Mouse (Mus musculus): Measurements from ENCODE around the gene Sln. TPM values are rescaled to one million over a fixed set of nuclear protein-coding genes. Genes with fewer than 3 reads are reported as not detected.

The Sln gene
- polyA plus RNA-seq (2016; fragmentation: Nextera tagmentation; extraction: Ambion mirVana), result 9.4 and 13.7 TPM in 2 replicates

DNA sequence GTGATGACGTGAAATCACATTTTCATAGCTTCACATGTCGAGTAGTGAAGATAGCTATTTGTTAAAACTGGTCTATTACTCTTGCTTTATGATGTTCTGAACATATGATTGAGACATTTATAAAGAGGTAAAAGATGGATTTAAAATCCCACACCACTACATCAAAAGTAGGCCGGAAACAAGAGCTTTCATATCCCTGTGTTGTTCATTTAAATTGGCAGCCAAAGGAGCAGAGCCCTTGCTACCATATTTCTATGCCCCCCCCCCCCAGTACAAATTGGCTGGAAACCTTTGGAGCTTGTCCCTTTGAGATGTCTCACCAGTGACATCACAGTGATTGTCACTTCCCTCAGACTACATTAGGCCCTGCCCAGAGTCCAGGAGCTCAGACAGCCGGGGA lies at the start of gene Sln:
Gene Sln (plus strand): TSS at position 301 of the 400 bp plus-strand sequence.
- Histone ChIP-seq H3K4me1 (replicated peaks) (no peaks in the 10 kb centered on the region), H3K9ac (no peak within 1 kb of the TSS), H3K9me3 (replicated peaks) (no peaks in the 10 kb centered on the region), H3K36me3 (no peaks in the 10 kb centered on the region), H3K4me2 (no peak within 1 kb of the TSS), H3K27ac (ENCODE audit: poor library complexity, severe bottlenecking) (no peak within 1 kb of the TSS), H3K27me3 (replicated peaks) (peaks cover 17% of the 10 kb centered on the region; the same call in 1 of the 2 replicates), H3K4me3 (no peak within 1 kb of the TSS)
- ATAC-seq (ENCODE audit: insufficient number of reproducible peaks, low FRiP score), result no peak
- 63% methylated on average over 4 of the region's 4 CpGs for WGBS

GRCm38 (mm10) chr9:53802921-53803320 lies 47.0 kb upstream of the Sln start:
- ATAC-seq (ENCODE audit: insufficient number of reproducible peaks, low FRiP score), result no peak
- no peaks in the 10 kb centered on the region for H3K4me1 ChIP-seq (replicated peaks)
- no peak overlapping the region for H3K27ac ChIP-seq (ENCODE audit: poor library complexity, severe bottlenecking)
- no peak overlapping the region for H3K4me2 ChIP-seq
- no peak overlapping the region for H3K4me3 ChIP-seq
- no peaks in the 10 kb centered on the region for H3K36me3 ChIP-seq
- 93% methylated on average over 7 of the region's 7 CpGs for WGBS
- no peaks in the 10 kb centered on the region; the same call in 1 of the 2 replicates for H3K27me3 ChIP-seq (replicated peaks)
- H3K9me3 ChIP-seq (replicated peaks), result no peaks in the 10 kb centered on the region
- H3K9ac ChIP-seq, result no peak overlapping the region

GRCm38 (mm10) chr9:53806496-53807086 lies 43.4 kb upstream of the Sln start:
- no peak overlapping the region for H3K27ac ChIP-seq (ENCODE audit: poor library complexity, severe bottlenecking)
- no peaks in the 10 kb centered on the region for H3K9me3 ChIP-seq (replicated peaks)
- no peak overlapping the region for H3K4me3 ChIP-seq
- H3K9ac ChIP-seq, result no peak overlapping the region
- no peaks in the 10 kb centered on the region for H3K36me3 ChIP-seq
- 15% methylated on average over 7 of the region's 7 CpGs for WGBS
- H3K4me2 ChIP-seq, result no peak overlapping the region
- H3K27me3 ChIP-seq (replicated peaks), result no peaks in the 10 kb centered on the region; the same call in 1 of the 2 replicates
- H3K4me1 ChIP-seq (replicated peaks), result no peaks in the 10 kb centered on the region
- ATAC-seq (ENCODE audit: insufficient number of reproducible peaks, low FRiP score), result no peak

- H3K4me2 ChIP-seq, result no peak overlapping the region
- no peaks in the 10 kb centered on the region for H3K36me3 ChIP-seq
- H3K27me3 ChIP-seq (replicated peaks), result no peaks in the 10 kb centered on the region
- no peak overlapping the region for H3K9ac ChIP-seq
- no peak overlapping the region for H3K27ac ChIP-seq (ENCODE audit: poor library complexity, severe bottlenecking)
- no peaks in the 10 kb centered on the region for H3K9me3 ChIP-seq (replicated peaks)
- no peaks in the 10 kb centered on the region for H3K4me1 ChIP-seq (replicated peaks)
- ATAC-seq (ENCODE audit: insufficient number of reproducible peaks, low FRiP score), result no peak
- H3K4me3 ChIP-seq, result no peak overlapping the region
- WGBS, result 89% methylated on average over 6 of the region's 6 CpGs
Observed at GRCm38 (mm10) chr9:53813418-53813817, 36.5 kb upstream of the Sln start.

DNA sequence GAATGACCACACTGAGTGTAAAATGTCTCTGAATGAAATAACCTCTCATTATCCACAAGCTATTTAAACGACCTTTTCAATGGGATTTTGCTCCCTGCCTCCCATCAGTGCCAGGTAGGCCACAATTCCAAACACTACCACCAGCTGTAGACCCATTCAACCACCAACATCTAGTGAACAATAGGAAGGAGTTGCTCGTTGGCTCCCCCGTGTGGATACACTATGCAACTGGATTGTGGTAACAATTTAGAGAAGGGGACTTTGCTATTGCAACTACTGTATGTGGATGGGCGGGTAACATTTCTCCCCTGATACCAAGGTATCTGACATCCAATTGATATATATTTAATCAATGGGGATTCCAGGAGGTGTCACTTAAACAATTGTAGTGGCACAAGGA lies 31.2 kb upstream of the Sln start:
- ATAC-seq (ENCODE audit: insufficient number of reproducible peaks, low FRiP score), result no peak
- H3K36me3 ChIP-seq, result no peaks in the 10 kb centered on the region
- no peak overlapping the region for H3K4me2 ChIP-seq
- WGBS, result 28% methylated on average over 4 of the region's 4 CpGs
- no peaks in the 10 kb centered on the region for H3K4me1 ChIP-seq (replicated peaks)
- no peaks in the 10 kb centered on the region for H3K27me3 ChIP-seq (replicated peaks)
- no peaks in the 10 kb centered on the region for H3K9me3 ChIP-seq (replicated peaks)
- H3K4me3 ChIP-seq, result no peak overlapping the region
- H3K27ac ChIP-seq (ENCODE audit: poor library complexity, severe bottlenecking), result no peak overlapping the region
- H3K9ac ChIP-seq, result no peak overlapping the region

DNA sequence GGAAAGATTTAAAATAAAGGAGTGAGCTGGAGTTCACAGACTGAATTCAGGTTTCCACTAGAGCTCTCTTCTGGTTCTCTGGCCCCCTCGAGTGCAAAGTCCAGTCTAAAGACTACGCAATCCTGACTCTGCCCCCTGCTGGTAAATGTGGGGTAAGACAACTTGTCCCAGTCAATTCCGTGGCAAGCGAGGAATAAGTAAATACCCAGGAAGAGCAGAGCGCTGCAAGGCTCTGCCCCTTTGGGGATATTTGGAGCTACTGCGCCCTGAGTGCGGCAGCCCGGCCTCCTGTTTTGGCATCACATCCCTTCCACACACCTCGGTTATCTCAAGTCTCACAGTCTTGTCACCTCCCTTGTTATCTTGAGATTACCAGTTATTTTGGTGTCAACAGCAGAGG lies 24.6 kb upstream of the Sln start:
- WGBS, result 4% methylated on average over 9 of the region's 9 CpGs

DNA sequence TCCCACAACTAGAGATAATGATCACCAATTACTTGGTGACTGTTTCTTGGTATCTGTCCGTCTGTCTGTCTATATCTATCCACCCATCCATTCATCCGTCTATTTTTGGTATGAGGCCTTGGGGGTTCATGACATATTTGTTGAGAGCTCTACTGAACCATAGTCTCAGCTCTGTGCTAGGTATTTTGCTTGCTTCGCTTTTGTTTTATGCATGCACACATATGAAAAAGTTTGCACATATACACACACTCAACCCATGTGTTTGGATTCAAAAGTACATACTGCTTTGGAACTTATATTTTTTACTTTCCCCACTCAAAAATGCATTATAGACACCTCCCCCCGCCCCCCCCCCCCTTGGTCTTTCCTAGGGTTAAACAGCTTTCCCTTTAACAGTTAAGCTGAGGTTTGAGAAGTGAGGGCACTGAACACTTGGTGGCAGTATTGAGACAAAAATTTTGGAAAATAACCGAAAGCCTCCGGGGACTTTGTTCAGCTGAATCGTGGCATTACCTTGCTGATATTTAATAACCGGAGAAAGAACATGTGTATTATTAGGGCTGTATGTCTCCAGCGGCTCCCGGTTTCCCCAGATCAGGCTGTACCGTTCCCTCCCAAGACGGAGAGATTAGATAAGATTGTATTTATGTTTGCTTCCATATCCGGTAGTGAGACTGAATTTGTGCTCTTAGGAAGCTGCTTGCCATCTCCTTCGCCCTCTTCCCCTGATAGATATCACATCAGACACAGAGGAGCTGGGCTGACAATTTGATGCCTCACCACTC lies 20.7 kb upstream of the Sln start:
- no peak overlapping the region for H3K27ac ChIP-seq (ENCODE audit: poor library complexity, severe bottlenecking)
- ATAC-seq (ENCODE audit: insufficient number of reproducible peaks, low FRiP score), result no peak

More for the DNA sequence above, 24.6 kb upstream of the Sln start:
- peak overlapping the region; percentile 15; the same call in 1 of the 2 replicates for H3K4me2 ChIP-seq
- no peak overlapping the region for H3K27ac ChIP-seq (ENCODE audit: poor library complexity, severe bottlenecking)
- H3K36me3 ChIP-seq, result no peaks in the 10 kb centered on the region
- ATAC-seq (ENCODE audit: insufficient number of reproducible peaks, low FRiP score), result no peak
- H3K4me3 ChIP-seq, result no peak overlapping the region
- no peaks in the 10 kb centered on the region for H3K9me3 ChIP-seq (replicated peaks)
- H3K9ac ChIP-seq, result no peak overlapping the region; the same call in 1 of the 2 replicates
- H3K27me3 ChIP-seq (replicated peaks), result peaks cover 13% of the 10 kb centered on the region
- H3K4me1 ChIP-seq (replicated peaks), result 0 out of 2 replicates have a peak, but pooled peaks cover 4% of the 10 kb centered on the region

GRCm38 (mm10) chr9:53829866-53830209 lies 20.1 kb upstream of the Sln start:
- Histone ChIP-seq H3K9me3 (replicated peaks) (no peaks in the 10 kb centered on the region), H3K4me1 (replicated peaks) (0 out of 2 replicates have a peak, but pooled peaks cover 4% of the 10 kb centered on the region), H3K27me3 (replicated peaks) (peaks cover 13% of the 10 kb centered on the region), H3K9ac (peak overlapping the region; percentile 64), H3K4me3 (peak overlapping the region; percentile 51), H3K27ac (ENCODE audit: poor library complexity, severe bottlenecking) (no peak overlapping the region), H3K36me3 (no peaks in the 10 kb centered on the region), H3K4me2 (peak overlapping the region; percentile 71)
- 16% methylated on average over 2 of the region's 2 CpGs for WGBS
- no peak for ATAC-seq (ENCODE audit: insufficient number of reproducible peaks, low FRiP score)

More for the DNA sequence above, 20.7 kb upstream of the Sln start:
- no peaks in the 10 kb centered on the region for H3K9me3 ChIP-seq (replicated peaks)
- 0 out of 2 replicates have a peak, but pooled peaks cover 4% of the 10 kb centered on the region for H3K4me1 ChIP-seq (replicated peaks)
- H3K36me3 ChIP-seq, result no peaks in the 10 kb centered on the region
- peaks cover 13% of the 10 kb centered on the region for H3K27me3 ChIP-seq (replicated peaks)
- 14% methylated on average over 14 of the region's 14 CpGs for WGBS
- H3K4me2 ChIP-seq, result peak overlapping the region; percentile 71
- peak overlapping the region; percentile 64 for H3K9ac ChIP-seq
- peak overlapping the region; percentile 51 for H3K4me3 ChIP-seq

DNA sequence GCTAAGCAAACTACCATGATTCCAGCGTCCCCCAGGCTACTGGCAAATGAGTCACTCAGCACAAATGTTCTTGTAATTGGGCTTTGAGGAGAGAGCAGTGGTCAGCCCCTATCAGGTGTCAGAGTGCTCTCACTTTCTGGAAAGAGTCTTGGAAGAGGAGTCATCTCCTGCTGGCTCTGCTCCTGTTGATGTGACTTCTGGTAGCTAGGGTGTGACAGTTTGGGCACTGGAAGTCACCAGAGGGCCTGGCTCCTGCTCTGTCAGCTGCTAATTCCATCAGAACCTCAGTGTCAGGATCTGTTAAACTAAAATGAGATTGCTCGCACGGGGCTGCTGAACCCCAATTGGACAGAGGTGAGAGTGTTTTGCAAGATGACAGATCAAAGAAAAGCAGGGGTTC lies 14.9 kb upstream of the Sln start:
- Histone ChIP-seq H3K9me3 (replicated peaks) (no peaks in the 10 kb centered on the region), H3K9ac (no peak overlapping the region), H3K27me3 (replicated peaks) (no peaks in the 10 kb centered on the region; the same call in 1 of the 2 replicates), H3K4me2 (no peak overlapping the region), H3K4me3 (no peak overlapping the region), H3K27ac (ENCODE audit: poor library complexity, severe bottlenecking) (no peak overlapping the region), H3K4me1 (replicated peaks) (no peaks in the 10 kb centered on the region), H3K36me3 (no peaks in the 10 kb centered on the region)
- ATAC-seq (ENCODE audit: insufficient number of reproducible peaks, low FRiP score), result no peak
- WGBS, result 31% methylated on average over 3 of the region's 3 CpGs

- 52% methylated on average over 4 of the region's 4 CpGs for WGBS
- Histone ChIP-seq H3K4me2 (no peak overlapping the region), H3K9ac (no peak overlapping the region), H3K36me3 (no peaks in the 10 kb centered on the region), H3K27ac (ENCODE audit: poor library complexity, severe bottlenecking) (no peak overlapping the region), H3K4me1 (replicated peaks) (no peaks in the 10 kb centered on the region), H3K27me3 (replicated peaks) (peaks cover under 1% of the 10 kb centered on the region; the same call in 1 of the 2 replicates), H3K9me3 (replicated peaks) (no peaks in the 10 kb centered on the region), H3K4me3 (no peak overlapping the region)
- ATAC-seq (ENCODE audit: insufficient number of reproducible peaks, low FRiP score), result no peak
Observed at GRCm38 (mm10) chr9:53835976-53836375, 14.0 kb upstream of the Sln start.

DNA sequence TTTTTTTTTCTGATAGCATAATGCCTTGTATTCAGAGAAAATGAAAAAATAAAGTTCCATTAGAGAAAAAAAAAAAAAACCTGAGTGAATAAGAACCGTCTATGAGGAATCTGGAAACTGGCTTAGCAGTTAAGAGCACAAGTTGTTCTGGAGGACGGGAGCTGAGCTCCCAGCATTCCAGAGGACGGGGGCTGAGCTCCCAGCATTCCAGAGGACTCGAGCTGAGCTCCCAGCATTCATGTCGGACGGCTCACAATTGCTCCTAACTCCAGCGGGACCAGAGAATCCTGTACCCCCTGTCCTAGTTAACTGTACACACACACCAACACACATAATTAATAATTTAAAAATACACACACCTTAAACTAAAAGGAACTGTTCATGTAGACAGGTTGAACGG lies 11.1 kb upstream of the Sln start:
- 57% methylated on average over 8 of the region's 8 CpGs for whole genome bisulfite sequencing
- H3K4me1 ChIP-seq (replicated peaks), result no peaks in the 10 kb centered on the region
- ATAC-seq (ENCODE audit: insufficient number of reproducible peaks, low FRiP score), result no peak
- H3K36me3 ChIP-seq, result no peaks in the 10 kb centered on the region
- no peak overlapping the region for H3K4me3 ChIP-seq
- H3K4me2 ChIP-seq, result no peak overlapping the region
- H3K9ac ChIP-seq, result no peak overlapping the region
- H3K27ac ChIP-seq (ENCODE audit: poor library complexity, severe bottlenecking), result no peak overlapping the region
- H3K9me3 ChIP-seq (replicated peaks), result no peaks in the 10 kb centered on the region
- peaks cover 4% of the 10 kb centered on the region; the same call in 1 of the 2 replicates for H3K27me3 ChIP-seq (replicated peaks)

Data from heart, embryonic 12.5 days (tissue).